Mouse (Mus musculus) liver, embryonic 11.5 days (tissue): Measurements from ENCODE around the gene Gkn3. TPM values are rescaled to one million over a fixed set of nuclear protein-coding genes. Genes with fewer than 3 reads are reported as not detected.

ENCODE experiments used
- ATAC-seq: fragments of 200-750 bp; cut with Nextera tagmentation; replicated peaks from 2 replicates; pipeline ENCODE4 v1.8.0; 2017; ENCODE audit warnings: moderate number of reproducible peaks, mild to moderate bottlenecking, moderate TSS enrichment, moderate library complexity; ENCODE audit not compliant: low FRiP score
- DNase-seq: peaks from one replicate; pipeline ENCODE4 v3.0.0-alpha.2; 2017; ENCODE audit warnings: low spot score
- H3K27ac ChIP-seq: fragments of 300-500 bp; sonication (generic); 2 replicates; pipeline ENCODE4 v1.5.1; 2014; ENCODE audit warnings: mild to moderate bottlenecking, low read depth, low read length, control low read depth
- H3K27me3 ChIP-seq: fragments of 300-500 bp; sonication (generic); replicated peaks from 2 replicates; pipeline ENCODE4 v1.6.1; 2014; ENCODE audit warnings: low read length, mixed read lengths; ENCODE audit not compliant: control insufficient read depth, insufficient read depth
- H3K36me3 ChIP-seq: fragments of 300-500 bp; sonication (generic); 2 replicates; pipeline ENCODE4 v1.6.1; 2014; ENCODE audit warnings: mild to moderate bottlenecking, low read length, moderate library complexity, mixed read lengths; ENCODE audit not compliant: control insufficient read depth, insufficient read depth
- H3K4me1 ChIP-seq: fragments of 300-500 bp; sonication (generic); replicated peaks from 2 replicates; pipeline ENCODE4 v1.6.1; 2014; ENCODE audit warnings: low read length, mixed read lengths; ENCODE audit not compliant: control insufficient read depth, insufficient read depth
- H3K4me2 ChIP-seq: fragments of 300-500 bp; sonication (generic); 2 replicates; pipeline ENCODE4 v1.6.1; 2014; ENCODE audit warnings: mild to moderate bottlenecking, control low read depth, moderate library complexity
- H3K4me3 ChIP-seq: fragments of 300-500 bp; sonication (generic); 2 replicates; pipeline ENCODE4 v1.5.1; 2014; ENCODE audit warnings: low read depth, low read length, control low read depth
- H3K9ac ChIP-seq: fragments of 300-500 bp; sonication (generic); 2 replicates; pipeline ENCODE4 v1.6.1; 2014; ENCODE audit warnings: low read depth, low read length, control low read depth
- H3K9me3 ChIP-seq: fragments of 300-500 bp; sonication (generic); 2 replicates; pipeline ENCODE4 v1.6.1; 2016; ENCODE audit warnings: low read length, inconsistent platforms, mixed read lengths; ENCODE audit not compliant: control insufficient read depth
- WGBS: fragments of 180-500 bp; shearing (Covaris S2); extraction: QIAGEN DNeasy Blood & Tissue Kit; methylation state at CpG from one replicate; pipeline ENCODE4 v1.1.7; 2014; 5-methylcytosine and 5-hydroxymethylcytosine counted together
- polyA plus RNA-seq: library from polyadenylated mRNA; unstranded; fragments of >200 nt; fragmentation: Nextera tagmentation; extraction: Ambion mirVana; gene quantifications from 2 replicates; pipeline ENCODE4 v1.2.1, GENCODE M21; 2014

Gene Gkn3
- polyA plus RNA-seq, 1 experiment from 2014 or later = 0.21 TPM

DNA sequence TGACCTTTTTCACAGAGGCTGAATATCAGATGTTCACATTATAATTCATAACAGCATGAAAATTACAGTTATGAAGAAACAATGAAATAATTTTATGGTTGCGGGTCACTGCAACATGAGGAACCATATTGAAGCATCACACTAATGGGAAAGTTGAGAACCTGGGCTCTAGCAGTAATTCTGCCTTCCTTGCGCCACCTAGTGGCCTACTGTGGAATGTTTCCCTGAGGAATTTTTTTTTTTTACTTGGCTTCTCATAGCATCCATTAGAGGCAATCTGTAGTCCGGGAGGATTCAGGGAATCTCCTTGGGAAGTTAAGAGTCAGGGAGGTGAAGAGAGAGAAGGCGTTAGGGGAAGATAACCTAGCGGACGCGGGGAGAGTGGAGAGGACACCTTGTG lies 2.5 kb downstream of the Gkn3 start:
- Histone ChIP-seq H3K9me3 (no peaks in the 10 kb centered on the region), H3K9ac (no peak overlapping the region), H3K27ac (no peak overlapping the region), H3K4me2 (no peak overlapping the region), H3K36me3 (no peaks in the 10 kb centered on the region), H3K4me1 (peaks cover 3% of the 10 kb centered on the region; the same call in 1 of the 2 replicates), H3K27me3 (peaks cover 18% of the 10 kb centered on the region), H3K4me3 (no peak overlapping the region)
- DNase-seq = no peak
- 10% methylated on average over 7 of the region's 7 CpGs for WGBS
- no peak for ATAC-seq

DNA sequence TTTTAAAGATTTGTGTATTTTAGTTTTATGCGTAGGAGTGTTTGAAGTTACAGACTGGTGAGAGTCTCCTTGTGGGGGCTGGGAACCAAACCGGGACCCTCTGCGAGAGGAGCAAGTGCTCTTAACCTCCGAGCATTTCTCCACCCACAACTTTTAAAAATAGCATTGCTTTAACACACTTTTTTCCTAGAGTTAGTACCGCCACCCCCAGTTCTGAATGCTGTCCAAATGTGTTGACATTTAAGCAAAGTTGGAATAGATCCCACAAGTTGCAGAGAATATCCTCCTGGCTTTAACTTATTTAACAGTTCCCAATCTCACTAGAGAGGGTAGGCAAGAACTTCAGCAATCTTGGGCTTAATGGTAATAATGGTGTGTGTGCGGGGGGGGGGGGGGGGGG lies 4.0 kb downstream of the Gkn3 start:
- Histone ChIP-seq H3K9me3 (no peaks in the 10 kb centered on the region), H3K4me3 (no peak overlapping the region), H3K4me1 (peaks cover 3% of the 10 kb centered on the region; the same call in 1 of the 2 replicates), H3K4me2 (no peak overlapping the region), H3K9ac (no peak overlapping the region), H3K36me3 (no peaks in the 10 kb centered on the region), H3K27me3 (peaks cover 21% of the 10 kb centered on the region), H3K27ac (no peak overlapping the region)
- DNase-seq (no peak), ATAC-seq (no peak)
- WGBS = 47% methylated on average over 5 of the region's 6 CpGs

DNA sequence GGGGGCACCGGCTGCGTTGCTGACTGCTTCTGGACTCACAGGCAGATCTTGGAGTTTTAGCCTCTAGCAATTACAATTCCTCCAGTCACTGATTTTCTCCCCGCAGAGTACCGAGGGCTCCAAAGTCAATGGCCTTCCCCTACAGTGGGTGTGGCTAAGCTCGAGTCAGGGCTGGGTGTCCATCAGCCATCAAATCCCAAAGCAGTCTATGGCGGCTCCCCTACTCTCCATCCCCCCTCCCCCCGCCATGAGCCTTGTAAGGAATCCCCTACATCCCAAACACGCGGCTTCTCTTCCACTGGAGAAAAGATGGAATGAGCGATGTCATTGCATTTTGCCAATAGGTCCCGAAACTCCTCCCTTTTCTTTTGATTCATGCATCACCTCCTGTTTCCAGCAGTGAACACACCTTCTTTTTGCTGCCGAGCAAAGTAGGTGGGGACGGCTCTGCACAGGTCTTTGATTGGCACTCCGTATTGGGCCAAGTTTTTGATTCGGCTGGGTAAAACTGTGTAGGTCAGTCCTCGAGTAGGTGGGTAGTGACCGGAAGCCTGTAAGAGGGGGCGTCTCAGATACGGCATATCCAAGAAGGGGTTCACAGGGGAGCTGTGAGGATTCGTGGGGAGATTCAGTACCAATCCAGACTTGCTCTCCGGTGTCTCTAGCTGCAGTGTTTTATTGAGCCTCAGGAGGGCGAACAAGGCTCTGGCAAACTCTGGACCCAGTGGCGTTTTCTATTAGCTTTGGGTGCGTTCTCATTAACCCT lies 4.6 kb downstream of the Gkn3 start:
- Histone ChIP-seq H3K4me3 (no peak overlapping the region), H3K27me3 (peaks cover 21% of the 10 kb centered on the region), H3K9ac (no peak overlapping the region), H3K27ac (no peak overlapping the region), H3K4me1 (no peaks in the 10 kb centered on the region; the same call in 1 of the 2 replicates), H3K9me3 (no peaks in the 10 kb centered on the region), H3K36me3 (no peaks in the 10 kb centered on the region), H3K4me2 (peak overlapping the region; percentile 36)
- ATAC-seq = no peak
- WGBS = 12% methylated on average over 24 of the region's 24 CpGs
- DNase-seq = no peak

DNA sequence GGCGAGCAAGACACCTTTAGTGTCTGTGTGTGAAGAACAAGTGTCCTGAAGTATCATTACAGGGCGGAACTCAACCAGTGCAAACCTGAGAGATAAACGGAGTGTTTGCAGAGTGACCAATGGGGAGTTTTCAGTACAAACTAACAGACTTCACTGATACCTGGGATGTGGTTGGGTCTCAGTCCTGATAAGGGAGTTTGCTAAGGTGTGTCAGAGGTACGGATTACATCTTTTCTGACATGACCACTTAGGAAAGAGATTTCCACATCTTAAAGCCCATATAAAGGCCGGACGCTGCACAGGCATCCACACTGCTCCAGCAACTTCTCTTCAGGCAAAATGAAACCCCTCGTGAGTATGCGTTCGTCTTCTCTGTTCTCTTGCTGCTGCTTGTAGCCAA lies 15.7 kb downstream of the Gkn3 start, which contains the start of gene Gkn2:
TSS of gene Gkn2 (plus strand) at position 301 of the 400 bp plus-strand sequence.
- Histone ChIP-seq H3K27me3 (no peaks in the 10 kb centered on the region), H3K27ac (no peak within 1 kb of the TSS), H3K4me3 (no peak within 1 kb of the TSS), H3K4me2 (no peak within 1 kb of the TSS), H3K4me1 (no peaks in the 10 kb centered on the region), H3K9ac (no peak within 1 kb of the TSS), H3K9me3 (no peaks in the 10 kb centered on the region), H3K36me3 (no peaks in the 10 kb centered on the region)
- DNase-seq = no peak
- ATAC-seq = no peak
- 74% methylated on average over 9 of the region's 9 CpGs for WGBS

DNA sequence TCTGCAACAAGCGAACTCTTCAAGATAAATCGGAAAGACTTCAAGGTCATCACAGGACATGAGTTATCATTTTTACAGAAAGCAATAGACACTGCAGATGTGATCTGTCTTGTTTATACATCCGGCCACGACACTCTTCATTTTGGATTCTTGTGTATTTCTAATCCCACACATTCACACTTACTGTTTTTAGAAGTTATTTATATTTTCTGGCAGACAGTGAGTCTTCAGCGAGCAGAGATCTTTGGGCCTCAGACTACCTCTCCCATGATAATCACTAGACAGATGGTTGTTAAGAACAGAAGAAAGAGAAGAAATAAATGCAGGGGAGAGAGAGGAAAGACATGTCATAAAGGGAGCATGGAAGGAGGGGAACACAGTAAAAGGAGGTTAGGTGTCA lies 19.5 kb downstream of the Gkn3 start:
- H3K4me2 ChIP-seq = no peak overlapping the region
- no peaks in the 10 kb centered on the region for H3K9me3 ChIP-seq
- H3K4me1 ChIP-seq = no peaks in the 10 kb centered on the region
- ATAC-seq (no peak), DNase-seq (no peak)
- H3K36me3 ChIP-seq = no peaks in the 10 kb centered on the region
- no peak overlapping the region for H3K4me3 ChIP-seq
- no peak overlapping the region for H3K27ac ChIP-seq
- H3K9ac ChIP-seq = no peak overlapping the region
- 80% methylated on average over 5 of the region's 5 CpGs for WGBS
- no peaks in the 10 kb centered on the region for H3K27me3 ChIP-seq

DNA sequence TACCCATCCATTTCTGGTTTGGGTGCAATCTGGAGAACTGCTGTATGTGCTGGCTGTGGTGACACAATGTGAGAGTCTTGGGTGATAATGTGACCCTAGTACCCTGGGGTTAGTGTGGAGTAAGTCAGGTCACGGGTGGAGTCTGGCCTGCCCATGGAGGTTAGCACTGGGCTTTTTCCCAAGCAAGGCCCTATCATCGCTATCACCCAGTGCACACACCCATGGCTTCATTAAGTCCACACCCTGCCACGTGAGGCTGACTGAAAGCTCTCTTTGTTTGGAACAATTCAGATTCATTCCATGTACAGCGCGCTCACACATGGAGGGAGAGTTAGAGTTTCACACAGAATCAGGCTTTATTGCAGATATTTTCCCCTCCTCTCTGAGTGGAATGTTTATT lies 34.3 kb downstream of the Gkn3 start:
- no peak for ATAC-seq

DNA sequence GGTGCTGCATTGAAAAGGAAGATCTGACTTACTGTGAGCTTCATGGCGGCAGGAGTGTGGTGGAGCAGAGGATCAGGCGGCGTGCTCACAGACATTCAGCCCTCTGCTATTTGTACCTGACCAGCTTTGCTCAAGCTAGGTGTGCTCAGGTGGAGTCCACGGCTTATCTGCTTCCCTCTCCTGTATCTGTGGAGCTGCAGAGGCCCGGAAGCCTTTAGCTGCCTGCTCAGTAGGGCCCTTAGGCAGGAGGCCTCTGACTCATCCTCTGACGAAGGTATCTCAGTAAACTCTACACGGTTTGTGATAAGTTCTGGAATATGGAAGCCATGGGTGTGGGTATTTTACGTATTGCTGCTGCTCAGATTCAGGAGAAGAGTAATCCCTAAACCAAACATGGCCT lies 37.9 kb downstream of the Gkn3 start, which contains the start of gene Gkn1:
TSS of gene Gkn1 (minus strand) at position 114 of the 400 bp plus-strand sequence.
- H3K36me3 ChIP-seq = no peaks in the 10 kb centered on the region
- 81% methylated on average over 8 of the region's 8 CpGs for WGBS
- no peak within 1 kb of the TSS for H3K4me2 ChIP-seq
- H3K4me1 ChIP-seq = no peaks in the 10 kb centered on the region
- no peak for ATAC-seq
- no peak within 1 kb of the TSS for H3K9ac ChIP-seq
- H3K27me3 ChIP-seq = no peaks in the 10 kb centered on the region
- no peak within 1 kb of the TSS for H3K4me3 ChIP-seq
- no peak within 1 kb of the TSS for H3K27ac ChIP-seq
- no peak for DNase-seq
- no peaks in the 10 kb centered on the region for H3K9me3 ChIP-seq

More for the DNA sequence above, 34.3 kb downstream of the Gkn3 start:
- 73% methylated on average over 5 of the region's 5 CpGs for WGBS
- no peaks in the 10 kb centered on the region for H3K36me3 ChIP-seq
- H3K4me1 ChIP-seq = no peaks in the 10 kb centered on the region
- no peak overlapping the region for H3K4me2 ChIP-seq
- no peak overlapping the region for H3K27ac ChIP-seq
- H3K9me3 ChIP-seq = no peaks in the 10 kb centered on the region
- DNase-seq = no peak
- H3K4me3 ChIP-seq = no peak overlapping the region
- no peak overlapping the region for H3K9ac ChIP-seq
- H3K27me3 ChIP-seq = no peaks in the 10 kb centered on the region

DNA sequence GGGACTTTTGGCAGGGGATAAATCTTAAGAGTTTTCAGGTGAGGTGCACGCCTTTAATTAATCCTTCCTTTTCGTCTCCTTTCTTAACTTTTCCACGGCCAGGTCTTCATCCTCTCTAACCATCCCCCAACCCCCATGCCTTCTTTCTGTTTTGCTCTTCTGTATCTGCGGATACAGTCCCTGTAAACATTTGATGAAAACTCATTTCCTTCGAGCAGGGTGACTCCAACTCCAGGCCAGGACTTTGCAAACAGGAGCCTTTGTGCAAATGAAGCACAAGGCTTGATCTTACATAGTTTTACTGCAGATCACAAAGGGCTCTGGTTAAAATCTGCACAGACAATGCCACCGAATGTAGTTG lies 52.8 kb downstream of the Gkn3 start:
- Histone ChIP-seq H3K9me3 (no peaks in the 10 kb centered on the region), H3K27ac (no peak overlapping the region), H3K27me3 (peaks cover 20% of the 10 kb centered on the region), H3K4me2 (no peak overlapping the region; the same call in 1 of the 2 replicates), H3K9ac (no peak overlapping the region), H3K4me1 (no peaks in the 10 kb centered on the region), H3K36me3 (no peaks in the 10 kb centered on the region), H3K4me3 (no peak overlapping the region)
- ATAC-seq (no peak), DNase-seq (no peak)
- 29% methylated on average over 6 of the region's 6 CpGs for WGBS
